Mouse (Mus musculus) liver, embryonic 15.5 days (tissue): Measurements from ENCODE around the gene Nr1i3. TPM values are rescaled to one million over a fixed set of nuclear protein-coding genes. Genes with fewer than 3 reads are reported as not detected.

Source experiments
- ATAC-seq: fragments of 200-750 bp; cut with Nextera tagmentation; 2 replicates; pipeline ENCODE4 v1.8.0; 2017; ENCODE audit warnings: moderate number of reproducible peaks, mild to moderate bottlenecking, moderate library complexity; ENCODE audit not compliant: insufficient read depth
- H3K27ac ChIP-seq: fragments of 300-500 bp; sonication (generic); replicated peaks from 2 replicates; pipeline ENCODE4 v1.5.1; 2015; ENCODE audit warnings: mild to moderate bottlenecking, inconsistent platforms
- H3K27me3 ChIP-seq: fragments of 300-500 bp; sonication (generic); 2 replicates; pipeline ENCODE4 v1.6.1; 2015; ENCODE audit warnings: mild to moderate bottlenecking, inconsistent platforms
- H3K36me3 ChIP-seq: fragments of 300-500 bp; sonication (generic); replicated peaks from 2 replicates; pipeline ENCODE4 v1.6.1; 2015; ENCODE audit warnings: moderate library complexity, mild to moderate bottlenecking, inconsistent platforms
- H3K4me1 ChIP-seq: fragments of 300-500 bp; sonication (generic); replicated peaks from 2 replicates; pipeline ENCODE4 v1.6.1; 2015; ENCODE audit warnings: inconsistent platforms
- H3K4me2 ChIP-seq: fragments of 300-500 bp; sonication (generic); 2 replicates; pipeline ENCODE4 v1.6.1; 2015; ENCODE audit warnings: moderate library complexity, mild to moderate bottlenecking, inconsistent platforms
- H3K4me3 ChIP-seq: fragments of 300-500 bp; sonication (generic); replicated peaks from 2 replicates; pipeline ENCODE4 v1.5.1; 2015; ENCODE audit warnings: mild to moderate bottlenecking, inconsistent platforms
- H3K9ac ChIP-seq: fragments of 300-500 bp; sonication (generic); 2 replicates; pipeline ENCODE4 v1.6.1; 2015; ENCODE audit warnings: moderate library complexity, mild to moderate bottlenecking, inconsistent platforms
- H3K9me3 ChIP-seq: fragments of 300-500 bp; sonication (generic); replicated peaks from 2 replicates; pipeline ENCODE4 v1.6.1; 2016; ENCODE audit warnings: inconsistent platforms
- WGBS: fragments of 180-500 bp; shearing (Covaris S2); methylation state at CpG from one replicate; pipeline ENCODE4 v1.1.7; 2015; ENCODE audit warnings: mixed read lengths; ENCODE audit not compliant: insufficient replicate concordance; 5-methylcytosine and 5-hydroxymethylcytosine counted together
- polyA plus RNA-seq: library from polyadenylated mRNA; unstranded; fragments of >200 nt; fragmentation: Nextera tagmentation; extraction: Ambion mirVana; gene quantifications from 2 replicates; pipeline ENCODE4 v1.2.1, GENCODE M21; 2015

The Nr1i3 gene
- polyA plus RNA-seq, 1 experiment from 2014 or later, result 1.1 TPM

DNA sequence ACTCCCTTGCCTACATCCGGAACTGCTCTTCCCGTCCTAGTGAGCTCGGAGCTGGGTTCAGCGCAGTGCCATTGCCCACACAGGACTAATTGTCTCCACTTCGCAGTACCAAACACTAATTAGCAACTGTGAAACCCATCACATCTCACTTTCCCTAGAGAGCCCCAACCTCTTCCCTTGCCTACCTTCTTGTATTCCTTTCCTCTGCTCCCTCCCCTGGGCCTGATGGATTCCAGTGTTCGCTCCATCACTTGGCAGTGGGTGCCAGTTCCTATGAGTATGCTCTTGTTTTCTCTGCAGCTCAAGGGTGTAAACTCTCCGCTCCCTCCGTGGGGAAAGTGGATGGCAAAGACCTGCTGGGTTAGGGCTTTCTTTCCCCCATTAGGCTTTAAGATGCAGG lies 28.1 kb upstream of the Nr1i3 start:
- no peaks in the 10 kb centered on the region for H3K36me3 ChIP-seq
- peaks cover 12% of the 10 kb centered on the region for H3K4me1 ChIP-seq
- no peaks in the 10 kb centered on the region for H3K9me3 ChIP-seq
- ATAC-seq, result no peak
- H3K4me2 ChIP-seq, result no peak overlapping the region
- WGBS, result 75% methylated on average over 8 of the region's 8 CpGs
- no peak overlapping the region for H3K4me3 ChIP-seq
- no peak overlapping the region for H3K27ac ChIP-seq
- peaks cover 10% of the 10 kb centered on the region for H3K27me3 ChIP-seq
- no peak overlapping the region for H3K9ac ChIP-seq

DNA sequence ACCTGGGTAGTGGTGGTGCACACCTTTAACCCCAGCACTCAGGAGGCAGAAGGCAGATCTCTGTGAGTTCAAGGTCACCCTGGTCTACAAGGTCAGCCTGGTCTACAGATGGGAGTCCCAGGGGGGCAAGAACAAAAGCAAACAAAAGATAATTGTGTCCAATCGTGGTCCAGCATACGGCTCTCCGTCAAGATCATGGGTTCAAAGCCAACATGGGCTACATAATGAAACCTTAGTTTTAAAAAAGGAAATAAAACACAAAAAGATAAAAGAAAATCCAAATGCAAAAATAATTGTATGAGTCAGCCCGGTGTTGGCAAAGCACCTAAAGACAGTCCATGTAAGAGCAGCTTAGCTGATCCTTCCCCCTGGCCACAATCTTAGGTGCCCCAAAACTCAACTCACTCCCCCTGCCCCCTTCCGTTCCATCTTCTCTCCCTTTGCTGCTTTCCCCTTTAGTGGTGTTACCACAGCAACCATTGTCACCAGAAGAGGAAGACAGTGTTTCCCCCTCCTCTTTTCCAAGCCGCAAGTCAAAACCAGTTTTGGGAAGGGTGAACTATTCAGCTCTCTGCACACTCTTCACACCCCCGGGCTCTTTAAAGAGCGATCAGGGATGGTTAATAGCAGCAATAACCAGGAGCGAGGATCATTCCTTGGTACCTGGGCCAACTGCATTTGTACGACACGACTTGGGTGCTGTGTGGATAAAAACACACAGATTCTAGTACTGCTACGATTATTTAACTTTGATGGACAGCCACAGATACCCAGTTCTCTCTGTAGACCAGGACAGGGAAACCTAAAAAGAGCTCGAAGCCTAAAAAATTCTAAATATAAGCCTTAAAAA lies 25.7 kb upstream of the Nr1i3 start:
- Histone ChIP-seq H3K27me3 (peaks cover 35% of the 10 kb centered on the region), H3K9ac (no peak overlapping the region), H3K36me3 (no peaks in the 10 kb centered on the region), H3K4me1 (peaks cover 12% of the 10 kb centered on the region), H3K9me3 (no peaks in the 10 kb centered on the region), H3K4me3 (no peak overlapping the region), H3K27ac (no peak overlapping the region), H3K4me2 (no peak overlapping the region)
- 34% methylated on average over 13 of the region's 13 CpGs for WGBS
- no peak for ATAC-seq

DNA sequence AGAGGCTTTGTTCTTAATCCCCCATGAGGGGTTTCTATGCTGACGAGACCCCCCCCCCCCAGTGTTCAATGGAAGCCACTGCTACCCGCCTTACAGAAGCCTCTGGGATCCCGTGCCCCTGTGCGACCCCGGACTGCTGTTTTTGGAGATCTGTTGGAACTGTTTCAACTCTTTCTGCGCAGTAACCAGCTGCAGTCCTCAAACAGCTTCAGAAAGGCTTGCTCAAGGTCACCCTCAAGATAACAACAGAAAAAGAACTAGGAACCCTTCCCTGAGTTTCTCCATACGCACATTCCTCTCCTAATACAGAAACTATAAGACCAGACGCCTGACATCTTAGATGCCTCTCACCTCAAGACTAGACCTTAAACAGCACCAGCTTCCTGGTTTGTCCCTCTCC lies 24.7 kb upstream of the Nr1i3 start:
- H3K27ac ChIP-seq, result no peak overlapping the region
- peaks cover 44% of the 10 kb centered on the region for H3K27me3 ChIP-seq
- H3K36me3 ChIP-seq, result no peaks in the 10 kb centered on the region
- H3K4me3 ChIP-seq, result no peak overlapping the region
- no peaks in the 10 kb centered on the region for H3K9me3 ChIP-seq
- no peak for ATAC-seq
- H3K4me1 ChIP-seq, result peaks cover 8% of the 10 kb centered on the region
- no peak overlapping the region for H3K4me2 ChIP-seq
- WGBS, result 51% methylated on average over 8 of the region's 8 CpGs
- no peak overlapping the region for H3K9ac ChIP-seq

DNA sequence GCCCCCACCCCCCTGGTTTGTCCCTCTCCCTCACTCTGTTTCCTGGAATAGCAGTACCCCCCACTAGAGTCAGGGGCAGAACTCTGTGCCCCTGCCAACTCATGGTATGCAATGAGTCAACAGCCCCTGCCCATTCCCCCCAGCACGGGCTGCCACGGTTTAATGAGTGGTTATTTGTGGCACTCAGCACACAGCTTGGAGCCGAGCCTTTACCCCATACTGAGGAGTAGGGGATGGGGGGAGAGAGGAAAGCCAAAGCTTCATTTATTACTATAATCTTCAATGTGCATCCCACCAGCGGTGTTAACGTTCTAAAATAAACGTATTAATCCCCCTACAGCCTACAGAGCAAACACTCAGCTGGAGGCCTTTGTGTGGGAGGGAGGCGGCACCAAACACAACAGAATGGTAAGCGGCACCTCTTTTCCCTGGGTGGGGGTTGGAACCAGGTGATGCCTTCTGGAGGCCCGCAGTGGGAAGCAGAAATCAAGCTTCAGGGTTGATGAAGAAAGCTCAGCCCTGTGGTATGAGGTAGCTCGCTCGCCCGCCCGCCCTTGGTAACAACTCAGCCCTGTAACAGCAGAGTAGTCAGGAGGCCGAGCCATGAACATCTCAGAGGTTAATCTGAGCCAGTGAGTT lies 24.2 kb upstream of the Nr1i3 start:
- no peak overlapping the region for H3K9ac ChIP-seq
- no peak for ATAC-seq
- WGBS, result 60% methylated on average over 14 of the region's 14 CpGs
- no peak overlapping the region for H3K4me3 ChIP-seq
- no peaks in the 10 kb centered on the region for H3K9me3 ChIP-seq
- H3K4me1 ChIP-seq, result peaks cover 8% of the 10 kb centered on the region
- H3K36me3 ChIP-seq, result no peaks in the 10 kb centered on the region
- H3K4me2 ChIP-seq, result no peak overlapping the region
- H3K27ac ChIP-seq, result no peak overlapping the region
- peaks cover 50% of the 10 kb centered on the region for H3K27me3 ChIP-seq

DNA sequence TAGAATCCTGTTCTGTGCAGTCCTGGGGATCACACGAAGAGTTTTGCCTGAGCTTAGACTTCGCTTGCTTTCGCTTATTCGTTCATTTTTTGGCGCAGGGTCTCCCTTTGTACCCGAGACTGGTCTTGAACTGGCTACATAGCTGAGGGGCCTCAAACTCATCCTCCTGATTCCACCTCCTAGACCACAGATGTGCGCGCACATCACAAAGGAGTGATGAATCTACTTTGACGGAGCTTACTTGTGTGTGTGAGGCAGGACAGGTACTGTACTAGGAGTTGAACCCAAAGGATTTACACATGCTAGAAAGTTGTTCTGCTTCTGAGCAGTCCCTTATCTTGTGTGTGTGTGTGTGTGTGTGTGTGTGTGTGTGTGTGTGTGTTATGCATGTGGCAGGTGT lies 22.9 kb upstream of the Nr1i3 start:
- peaks cover 11% of the 10 kb centered on the region for H3K4me1 ChIP-seq
- peaks cover 55% of the 10 kb centered on the region for H3K27me3 ChIP-seq
- no peak overlapping the region for H3K4me3 ChIP-seq
- H3K36me3 ChIP-seq, result no peaks in the 10 kb centered on the region
- no peak overlapping the region for H3K27ac ChIP-seq
- 81% methylated on average over 9 of the region's 9 CpGs for WGBS
- no peaks in the 10 kb centered on the region for H3K9me3 ChIP-seq
- H3K9ac ChIP-seq, result no peak overlapping the region
- ATAC-seq, result no peak
- no peak overlapping the region for H3K4me2 ChIP-seq

DNA sequence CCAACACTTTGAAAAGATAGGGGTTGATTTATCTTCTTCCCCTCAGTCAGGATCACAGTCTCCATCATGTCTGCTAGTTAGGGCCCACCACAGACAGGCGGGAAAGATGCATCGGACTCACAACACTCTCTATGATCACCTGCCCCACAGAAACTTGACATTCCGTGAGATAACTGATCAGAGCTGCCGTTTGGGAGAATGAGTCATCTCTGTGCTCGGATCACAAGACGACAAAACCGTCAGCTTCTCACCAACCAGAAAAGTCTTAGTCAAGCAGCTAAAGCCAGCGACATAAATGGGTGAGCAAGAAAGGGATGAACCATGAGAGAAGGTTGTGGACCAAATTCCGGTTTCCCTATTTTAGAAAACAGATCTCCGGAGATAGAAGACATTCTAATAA lies 21.5 kb upstream of the Nr1i3 start:
- no peak overlapping the region for H3K4me3 ChIP-seq
- H3K9ac ChIP-seq, result no peak overlapping the region
- no peaks in the 10 kb centered on the region for H3K36me3 ChIP-seq
- no peak for ATAC-seq
- H3K4me2 ChIP-seq, result no peak overlapping the region
- no peak overlapping the region for H3K27ac ChIP-seq
- 45% methylated on average over 10 of the region's 10 CpGs for WGBS
- no peaks in the 10 kb centered on the region for H3K9me3 ChIP-seq
- H3K27me3 ChIP-seq, result peaks cover 69% of the 10 kb centered on the region
- H3K4me1 ChIP-seq, result peaks cover 15% of the 10 kb centered on the region

DNA sequence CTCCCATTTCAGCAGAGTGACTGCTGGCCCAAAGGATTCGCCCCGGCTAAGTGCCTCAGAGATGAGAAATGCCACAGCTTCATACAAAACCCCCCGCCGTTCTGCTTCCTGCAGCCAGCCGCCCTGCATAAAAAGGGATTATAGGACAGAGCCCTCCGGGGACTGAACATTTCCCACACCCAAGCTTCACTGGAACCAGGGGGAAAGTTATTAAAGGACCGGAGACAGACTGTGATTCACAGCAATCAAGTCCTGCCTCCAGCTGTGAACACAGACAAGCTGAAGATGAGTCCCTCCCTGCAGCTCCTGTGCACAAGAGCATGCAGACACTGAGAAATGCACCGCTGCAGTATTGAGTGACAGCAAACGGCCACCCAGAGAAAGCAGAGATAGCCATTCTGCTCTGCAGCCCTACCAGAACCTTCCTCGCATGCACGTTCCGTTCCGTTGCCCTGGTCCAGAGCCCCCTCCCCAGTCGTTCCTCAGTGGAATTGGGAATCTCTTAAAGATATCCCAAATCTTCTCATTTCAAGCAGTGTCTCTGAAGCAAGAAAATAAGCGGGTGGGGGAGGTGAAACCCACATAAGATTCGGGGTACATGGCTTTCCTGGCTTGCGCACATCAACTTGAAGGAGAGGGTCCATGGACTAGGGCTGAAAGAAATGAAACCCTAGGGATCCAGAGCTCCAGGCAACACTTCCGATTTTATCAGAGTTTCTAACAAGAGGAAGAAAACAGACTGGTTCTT lies 20.5 kb upstream of the Nr1i3 start:
- peaks cover 78% of the 10 kb centered on the region for H3K27me3 ChIP-seq
- no peaks in the 10 kb centered on the region for H3K9me3 ChIP-seq
- no peaks in the 10 kb centered on the region for H3K36me3 ChIP-seq
- H3K27ac ChIP-seq, result no peak overlapping the region
- no peak overlapping the region for H3K4me2 ChIP-seq
- H3K4me1 ChIP-seq, result peaks cover 15% of the 10 kb centered on the region
- H3K9ac ChIP-seq, result no peak overlapping the region
- no peak for ATAC-seq
- no peak overlapping the region for H3K4me3 ChIP-seq
- WGBS, result 10% methylated on average over 18 of the region's 18 CpGs

DNA sequence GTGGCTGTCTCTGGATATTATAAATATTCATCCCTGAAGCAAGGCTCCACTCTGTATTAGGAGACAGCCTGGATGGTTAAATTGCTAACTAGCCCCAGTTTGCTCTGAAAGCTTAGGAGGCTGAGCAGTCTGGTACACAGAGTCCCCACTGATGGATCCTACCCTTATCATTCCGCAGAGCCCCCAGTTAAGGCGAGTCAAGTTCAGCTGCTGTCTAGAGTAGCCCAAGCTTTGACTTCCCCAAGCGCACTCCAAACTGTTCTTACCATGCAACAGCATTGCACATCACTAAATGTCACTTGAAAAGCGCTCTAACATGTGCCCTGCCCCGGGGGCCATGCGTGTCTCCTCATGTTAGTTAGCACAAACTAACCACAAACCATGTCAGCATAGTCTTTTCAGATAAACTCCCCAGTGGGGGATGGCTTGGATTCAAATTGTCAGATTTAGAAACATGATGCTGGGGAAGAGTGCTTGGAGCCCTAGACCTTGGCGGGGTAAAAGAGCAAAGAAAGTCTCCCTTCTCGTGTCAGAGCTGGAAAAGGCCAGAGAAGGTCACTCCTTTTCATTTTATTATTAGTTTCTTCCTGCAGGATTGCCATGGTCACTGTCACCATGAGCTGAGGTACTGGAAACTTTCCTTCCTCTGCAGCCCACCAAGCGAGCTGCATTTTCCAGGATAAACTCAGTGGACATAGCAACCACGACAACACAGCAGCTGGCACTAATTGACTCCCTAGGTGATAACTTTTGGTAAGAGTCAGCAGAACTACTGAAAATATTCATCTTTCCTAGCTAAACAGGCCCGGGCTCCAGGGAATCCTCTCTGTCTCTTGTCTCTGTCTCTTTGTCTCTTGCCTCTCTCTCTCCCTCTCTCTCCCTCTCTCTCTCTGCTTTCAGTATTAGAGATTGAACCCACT lies 19.6 kb upstream of the Nr1i3 start:
- WGBS, result 20% methylated on average over 11 of the region's 11 CpGs
- ATAC-seq, result no peak
- H3K36me3 ChIP-seq, result no peaks in the 10 kb centered on the region
- H3K9me3 ChIP-seq, result no peaks in the 10 kb centered on the region
- peaks cover 14% of the 10 kb centered on the region for H3K4me1 ChIP-seq
- H3K27ac ChIP-seq, result no peak overlapping the region
- H3K4me2 ChIP-seq, result no peak overlapping the region
- H3K4me3 ChIP-seq, result no peak overlapping the region
- no peak overlapping the region for H3K9ac ChIP-seq
- peaks cover 87% of the 10 kb centered on the region for H3K27me3 ChIP-seq

DNA sequence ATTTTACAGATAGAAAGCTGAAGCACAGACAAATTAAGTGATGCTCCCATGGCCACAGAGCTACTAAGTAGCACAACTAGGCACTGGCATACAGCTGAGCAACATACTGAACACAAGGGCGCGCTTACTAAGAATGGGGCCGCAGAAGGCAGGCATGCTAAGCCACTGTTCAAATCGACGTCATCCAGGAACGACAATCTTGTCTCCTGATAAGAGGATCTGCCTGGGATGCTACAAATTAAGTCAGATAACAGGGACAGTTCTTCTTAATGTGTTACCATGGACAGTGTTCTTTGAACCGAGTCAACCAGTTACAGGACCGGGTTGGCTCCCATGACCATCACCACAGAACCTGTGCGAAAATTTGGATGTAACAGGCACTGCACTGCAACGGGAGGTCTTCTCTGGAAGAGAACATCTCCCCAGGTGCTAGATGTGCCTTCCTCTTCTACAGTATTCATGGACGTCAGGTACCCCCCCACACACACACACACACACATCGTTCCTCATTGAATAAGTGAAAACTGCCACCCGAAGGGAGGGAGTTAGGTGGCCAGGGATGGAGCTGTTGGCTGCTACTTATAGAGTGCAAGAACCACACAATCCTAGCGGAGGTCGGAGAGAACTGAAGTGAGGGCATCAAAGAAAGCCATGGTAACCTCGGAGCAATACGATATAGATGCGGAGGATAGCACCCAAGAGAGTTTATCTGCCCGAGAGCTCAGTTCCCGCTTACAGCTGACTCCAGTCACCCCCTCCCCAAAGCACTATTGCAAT lies 18.5 kb upstream of the Nr1i3 start:
- peak overlapping the region; percentile 48 for H3K4me3 ChIP-seq
- H3K27me3 ChIP-seq, result peaks cover 89% of the 10 kb centered on the region
- H3K4me1 ChIP-seq, result peaks cover 7% of the 10 kb centered on the region; the same call in 1 of the 2 replicates
- H3K9ac ChIP-seq, result no peak overlapping the region
- no peak overlapping the region for H3K27ac ChIP-seq
- no peaks in the 10 kb centered on the region for H3K36me3 ChIP-seq
- no peak for ATAC-seq
- 6% methylated on average over 20 of the region's 20 CpGs for WGBS
- H3K4me2 ChIP-seq, result peak overlapping the region; percentile 72
- H3K9me3 ChIP-seq, result no peaks in the 10 kb centered on the region

DNA sequence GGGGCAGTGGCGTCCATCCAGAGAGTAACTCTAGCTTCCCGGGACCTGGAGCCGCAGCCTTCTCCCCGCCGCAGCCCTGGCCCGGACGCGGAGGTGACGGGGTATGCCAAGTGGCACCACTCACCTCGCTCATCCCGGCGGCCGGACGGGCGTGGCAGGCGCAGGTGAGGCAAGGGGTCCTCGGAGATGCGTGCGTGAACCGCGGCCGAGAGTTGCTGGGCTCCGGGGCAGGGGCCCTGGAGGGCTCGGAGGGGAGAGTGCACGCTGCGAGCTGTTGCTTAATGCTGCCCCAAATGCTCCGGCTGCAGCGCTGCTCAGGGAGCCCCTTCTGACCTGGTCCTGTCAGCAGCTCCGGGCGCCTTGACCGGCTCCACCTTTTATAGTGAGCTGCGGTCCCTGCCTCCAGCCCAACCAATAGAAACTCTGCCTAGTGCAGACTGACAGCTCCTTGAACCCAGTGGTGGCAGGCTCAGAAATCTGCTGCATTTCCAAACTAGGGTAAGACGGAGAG lies 17.8 kb upstream of the Nr1i3 start, which contains the start of gene Pcp4l1:
Pcp4l1 (minus strand) TSS at position 382 of the 511 bp plus-strand sequence.
- Histone ChIP-seq H3K9me3 (no peaks in the 10 kb centered on the region), H3K4me1 (peaks cover 7% of the 10 kb centered on the region; the same call in 1 of the 2 replicates), H3K27me3 (peaks cover 84% of the 10 kb centered on the region), H3K9ac (no peak within 1 kb of the TSS), H3K4me2 (peak within 1 kb of the TSS; percentile 72), H3K4me3 (peak within 1 kb of the TSS; percentile 48), H3K27ac (no peak within 1 kb of the TSS), H3K36me3 (no peaks in the 10 kb centered on the region)
- peak; percentile 51; the same call in 1 of the 2 replicates for ATAC-seq
- WGBS, result 1% methylated on average over 33 of the region's 33 CpGs
